Mouse (Mus musculus): ENCODE measurements at regions not wholly inside any gene's neighbourhood (a gene's known extent, or its start where the extent isn't known, plus 50 kb on each side); places are given as distances from the start of the nearest gene placed in this dataset.
A peak's percentile ranks its signal among the peaks of the same experiment; 100 is the strongest.
"Not testable (repeated sequence)": the region's sequence is repeated elsewhere in the genome, so short reads cannot be mapped to it uniquely, and the experiment has no call there.

GRCm38 (mm10) chr13:20039590-20039989, 50.8 kb upstream of the Elmo1 start:
- DNase-seq (ENCODE audit: low spot score): no peak
- ATAC-seq (ENCODE audit: low FRiP score): no peak
- H3K36me3 ChIP-seq (replicated peaks; ENCODE audit: control insufficient read depth, insufficient read depth): no peaks in the 10 kb centered on the region
- H3K4me1 ChIP-seq (replicated peaks; ENCODE audit: control insufficient read depth, insufficient read depth, low read length): no peaks in the 10 kb centered on the region
- no peaks in the 10 kb centered on the region for H3K9me3 ChIP-seq (ENCODE audit: control insufficient read depth, low read length)
- no peak overlapping the region for H3K4me3 ChIP-seq (replicated peaks; ENCODE audit: low read length)
- H3K27ac ChIP-seq: no peak overlapping the region
- no peak overlapping the region for H3K4me2 ChIP-seq (replicated peaks)
- no peaks in the 10 kb centered on the region for H3K27me3 ChIP-seq (ENCODE audit: control insufficient read depth, insufficient read depth, low read length)
- no peak overlapping the region for H3K9ac ChIP-seq
- WGBS: 89% methylated on average over 7 of the region's 7 CpGs

GRCm38 (mm10) chr13:20038463-20038862, 51.9 kb upstream of the Elmo1 start:
- H3K4me3 ChIP-seq (replicated peaks; ENCODE audit: low read length): no peak overlapping the region
- H3K9me3 ChIP-seq (ENCODE audit: control insufficient read depth, low read length): no peaks in the 10 kb centered on the region
- no peaks in the 10 kb centered on the region for H3K4me1 ChIP-seq (replicated peaks; ENCODE audit: control insufficient read depth, insufficient read depth, low read length)
- H3K9ac ChIP-seq: no peak overlapping the region
- ATAC-seq (ENCODE audit: low FRiP score): no peak
- no peak overlapping the region for H3K27ac ChIP-seq
- peak; percentile 51 for DNase-seq (ENCODE audit: low spot score)
- H3K4me2 ChIP-seq (replicated peaks): no peak overlapping the region
- H3K36me3 ChIP-seq (replicated peaks; ENCODE audit: control insufficient read depth, insufficient read depth): no peaks in the 10 kb centered on the region
- no peaks in the 10 kb centered on the region for H3K27me3 ChIP-seq (ENCODE audit: control insufficient read depth, insufficient read depth, low read length)
- 31% methylated on average over 11 of the region's 11 CpGs for WGBS

DNA sequence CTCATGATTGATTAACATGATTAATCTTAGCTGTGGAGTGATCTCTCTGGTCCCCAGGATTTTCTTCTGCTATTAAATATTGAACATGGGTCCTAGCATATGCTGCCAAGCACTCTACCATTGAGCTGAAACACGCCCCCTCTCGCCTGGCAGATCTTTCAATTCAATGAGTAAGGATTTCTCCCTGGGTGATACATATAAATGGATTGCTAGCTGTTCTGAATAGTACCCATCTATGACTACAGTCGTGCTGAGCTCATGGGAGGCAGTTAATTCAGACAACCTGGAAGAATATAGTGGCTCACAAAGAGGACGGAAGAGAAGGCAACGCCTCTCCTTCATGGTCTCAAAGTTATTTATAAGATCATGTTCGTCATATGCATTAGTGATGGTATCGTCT, 53.0 kb upstream of the Elmo1 start:
- Histone ChIP-seq H3K9me3 (ENCODE audit: control insufficient read depth, low read length) (no peaks in the 10 kb centered on the region), H3K4me1 (replicated peaks; ENCODE audit: control insufficient read depth, insufficient read depth, low read length) (no peaks in the 10 kb centered on the region), H3K9ac (no peak overlapping the region), H3K36me3 (replicated peaks; ENCODE audit: control insufficient read depth, insufficient read depth) (no peaks in the 10 kb centered on the region), H3K4me3 (replicated peaks; ENCODE audit: low read length) (no peak overlapping the region), H3K27me3 (ENCODE audit: control insufficient read depth, insufficient read depth, low read length) (no peaks in the 10 kb centered on the region), H3K4me2 (replicated peaks) (no peak overlapping the region), H3K27ac (no peak overlapping the region)
- WGBS: 92% methylated on average over 7 of the region's 7 CpGs
- DNase-seq (ENCODE audit: low spot score): no peak
- ATAC-seq (ENCODE audit: low FRiP score): no peak

GRCm38 (mm10) chr13:20033937-20034735, 56.3 kb upstream of the Elmo1 start:
- 77% methylated on average over 11 of the region's 11 CpGs for WGBS
- H3K4me3 ChIP-seq (replicated peaks; ENCODE audit: low read length): no peak overlapping the region
- H3K27ac ChIP-seq: no peak overlapping the region
- no peaks in the 10 kb centered on the region for H3K27me3 ChIP-seq (ENCODE audit: control insufficient read depth, insufficient read depth, low read length)
- H3K4me2 ChIP-seq (replicated peaks): no peak overlapping the region
- H3K4me1 ChIP-seq (replicated peaks; ENCODE audit: control insufficient read depth, insufficient read depth, low read length): no peaks in the 10 kb centered on the region
- ATAC-seq (ENCODE audit: low FRiP score) (no peak), DNase-seq (ENCODE audit: low spot score) (no peak)
- H3K9me3 ChIP-seq (ENCODE audit: control insufficient read depth, low read length): no peaks in the 10 kb centered on the region
- no peak overlapping the region for H3K9ac ChIP-seq
- no peaks in the 10 kb centered on the region for H3K36me3 ChIP-seq (replicated peaks; ENCODE audit: control insufficient read depth, insufficient read depth)

DNA sequence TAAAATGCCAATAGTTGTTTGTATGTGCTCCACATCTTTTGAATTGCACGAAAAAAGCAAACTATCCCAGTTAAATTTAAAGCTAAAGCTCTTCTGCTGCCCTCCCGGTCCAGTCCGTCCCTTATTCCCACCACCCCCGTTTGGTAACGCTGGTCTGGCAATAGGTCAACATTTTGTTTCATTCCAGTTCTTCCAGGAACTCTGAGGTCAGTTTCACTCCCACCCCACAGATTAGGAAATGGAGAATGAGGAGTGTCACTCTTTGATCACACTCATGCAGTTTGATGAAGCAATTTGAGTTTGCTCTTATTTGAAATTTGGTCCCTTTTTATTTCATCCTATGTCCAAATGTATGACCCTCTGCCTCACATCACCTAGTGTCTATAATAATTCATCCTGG, 58.7 kb upstream of the Elmo1 start:
- Histone ChIP-seq H3K4me3 (replicated peaks; ENCODE audit: low read length) (no peak overlapping the region), H3K9me3 (ENCODE audit: control insufficient read depth, low read length) (no peaks in the 10 kb centered on the region), H3K4me2 (replicated peaks) (no peak overlapping the region), H3K27me3 (ENCODE audit: control insufficient read depth, insufficient read depth, low read length) (no peaks in the 10 kb centered on the region), H3K4me1 (replicated peaks; ENCODE audit: control insufficient read depth, insufficient read depth, low read length) (no peaks in the 10 kb centered on the region), H3K36me3 (replicated peaks; ENCODE audit: control insufficient read depth, insufficient read depth) (no peaks in the 10 kb centered on the region), H3K9ac (no peak overlapping the region), H3K27ac (no peak overlapping the region)
- WGBS: 92% methylated on average over 5 of the region's 5 CpGs
- DNase-seq (ENCODE audit: low spot score): no peak
- no peak for ATAC-seq (ENCODE audit: low FRiP score)

DNA sequence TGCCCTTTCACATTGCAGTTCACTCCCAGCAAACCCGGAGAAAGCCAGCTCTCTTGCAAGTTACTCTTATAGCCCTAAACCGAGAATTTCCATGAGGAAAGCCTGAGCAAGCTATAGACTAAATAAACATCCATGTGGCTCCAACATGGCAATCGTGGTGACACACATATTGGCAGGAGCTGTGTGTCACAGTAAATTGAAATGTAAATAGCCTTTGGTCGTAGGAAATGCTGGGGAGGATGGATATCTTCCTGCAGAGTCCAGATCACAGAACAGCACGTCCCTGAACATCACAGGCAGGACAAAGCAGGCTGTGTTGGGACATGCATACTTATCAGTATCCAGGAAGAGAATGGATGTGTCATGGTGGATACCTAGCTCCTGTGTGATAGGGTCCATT, 59.3 kb upstream of the Elmo1 start:
- no peak overlapping the region for H3K4me2 ChIP-seq (replicated peaks)
- WGBS: 54% methylated on average over 5 of the region's 5 CpGs

DNA sequence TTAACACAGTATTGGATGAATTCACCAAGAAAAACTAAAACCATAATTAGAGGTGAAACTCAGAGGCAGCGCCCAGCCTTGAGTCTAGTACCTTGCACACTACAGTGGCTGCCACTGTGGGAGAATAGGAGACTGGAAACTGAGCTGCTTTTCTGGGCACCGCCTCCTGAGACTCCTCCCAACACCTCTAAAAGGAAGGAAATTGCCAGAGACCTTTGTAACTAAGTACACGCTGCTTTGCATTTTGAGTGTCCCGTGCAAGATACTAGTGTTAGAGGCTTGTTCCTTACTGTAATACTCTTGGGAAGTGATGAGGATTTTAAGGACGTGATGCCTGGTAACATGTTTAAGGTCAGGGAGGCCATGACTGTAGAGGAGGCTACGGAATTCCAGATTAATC, 63.8 kb upstream of the Elmo1 start:
- Histone ChIP-seq H3K4me2 (replicated peaks) (no peak overlapping the region), H3K27me3 (ENCODE audit: control insufficient read depth, insufficient read depth, low read length) (no peaks in the 10 kb centered on the region), H3K9me3 (ENCODE audit: control insufficient read depth, low read length) (no peaks in the 10 kb centered on the region), H3K36me3 (replicated peaks; ENCODE audit: control insufficient read depth, insufficient read depth) (no peaks in the 10 kb centered on the region), H3K9ac (no peak overlapping the region), H3K4me1 (replicated peaks; ENCODE audit: control insufficient read depth, insufficient read depth, low read length) (no peaks in the 10 kb centered on the region), H3K4me3 (replicated peaks; ENCODE audit: low read length) (no peak overlapping the region), H3K27ac (no peak overlapping the region)
- ATAC-seq (ENCODE audit: low FRiP score) (no peak), DNase-seq (ENCODE audit: low spot score) (no peak)
- WGBS: 81% methylated on average over 6 of the region's 6 CpGs

More for the DNA sequence above, 59.3 kb upstream of the Elmo1 start:
- Histone ChIP-seq H3K36me3 (replicated peaks; ENCODE audit: control insufficient read depth, insufficient read depth) (no peaks in the 10 kb centered on the region), H3K9ac (no peak overlapping the region), H3K27ac (no peak overlapping the region), H3K4me1 (replicated peaks; ENCODE audit: control insufficient read depth, insufficient read depth, low read length) (no peaks in the 10 kb centered on the region), H3K27me3 (ENCODE audit: control insufficient read depth, insufficient read depth, low read length) (no peaks in the 10 kb centered on the region), H3K4me3 (replicated peaks; ENCODE audit: low read length) (no peak overlapping the region), H3K9me3 (ENCODE audit: control insufficient read depth, low read length) (no peaks in the 10 kb centered on the region)
- no peak for ATAC-seq (ENCODE audit: low FRiP score)
- no peak for DNase-seq (ENCODE audit: low spot score)

- not testable (repeated sequence) for H3K4me3 ChIP-seq (replicated peaks; ENCODE audit: low read length); H3K9ac ChIP-seq; H3K27ac ChIP-seq; H3K36me3 ChIP-seq (replicated peaks; ENCODE audit: control insufficient read depth, insufficient read depth); H3K4me1 ChIP-seq (replicated peaks; ENCODE audit: control insufficient read depth, insufficient read depth, low read length); H3K4me2 ChIP-seq (replicated peaks); H3K9me3 ChIP-seq (ENCODE audit: control insufficient read depth, low read length); DNase-seq (ENCODE audit: low spot score); H3K27me3 ChIP-seq (ENCODE audit: control insufficient read depth, insufficient read depth, low read length); ATAC-seq (ENCODE audit: low FRiP score)
- WGBS: 92% methylated on average over 16 of the region's 16 CpGs
Observed at GRCm38 (mm10) chr13:20016454-20016853, 73.9 kb upstream of the Elmo1 start.

- H3K4me2 ChIP-seq (replicated peaks): no peak overlapping the region
- no peaks in the 10 kb centered on the region for H3K36me3 ChIP-seq (replicated peaks; ENCODE audit: control insufficient read depth, insufficient read depth)
- no peaks in the 10 kb centered on the region for H3K4me1 ChIP-seq (replicated peaks; ENCODE audit: control insufficient read depth, insufficient read depth, low read length)
- no peaks in the 10 kb centered on the region for H3K9me3 ChIP-seq (ENCODE audit: control insufficient read depth, low read length)
- H3K4me3 ChIP-seq (replicated peaks; ENCODE audit: low read length): no peak overlapping the region
- no peaks in the 10 kb centered on the region for H3K27me3 ChIP-seq (ENCODE audit: control insufficient read depth, insufficient read depth, low read length)
- no peak overlapping the region for H3K27ac ChIP-seq
- DNase-seq (ENCODE audit: low spot score): peak; percentile 32
- no peak for ATAC-seq (ENCODE audit: low FRiP score)
- no peak overlapping the region for H3K9ac ChIP-seq
- WGBS: 58% methylated on average over 3 of the region's 3 CpGs
Observed at GRCm38 (mm10) chr13:20012621-20013020, 77.8 kb upstream of the Elmo1 start.

DNA sequence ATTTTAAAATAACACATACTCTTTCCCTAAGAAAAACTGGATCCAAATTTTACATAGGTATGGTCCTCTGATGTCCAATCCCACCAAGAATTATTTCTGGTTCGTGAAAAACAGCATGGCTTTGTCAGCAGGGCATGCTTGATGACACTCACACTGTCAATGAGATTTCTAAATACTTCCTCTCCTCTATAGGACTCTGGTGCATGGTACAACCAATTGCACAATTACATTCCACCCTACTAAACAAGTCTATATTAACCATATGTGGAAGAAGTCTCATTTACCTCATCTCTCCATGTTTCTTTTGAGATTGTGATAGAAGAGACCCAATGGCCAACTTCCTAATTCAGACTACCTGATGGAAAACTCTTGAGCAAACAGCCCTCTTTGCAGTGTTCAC, 81.2 kb upstream of the Elmo1 start:
- ATAC-seq (ENCODE audit: low FRiP score) (no peak), DNase-seq (ENCODE audit: low spot score) (no peak)
- Histone ChIP-seq H3K4me2 (replicated peaks) (no peak overlapping the region), H3K36me3 (replicated peaks; ENCODE audit: control insufficient read depth, insufficient read depth) (no peaks in the 10 kb centered on the region), H3K9me3 (ENCODE audit: control insufficient read depth, low read length) (no peaks in the 10 kb centered on the region), H3K4me3 (replicated peaks; ENCODE audit: low read length) (no peak overlapping the region), H3K4me1 (replicated peaks; ENCODE audit: control insufficient read depth, insufficient read depth, low read length) (no peaks in the 10 kb centered on the region), H3K9ac (no peak overlapping the region), H3K27me3 (ENCODE audit: control insufficient read depth, insufficient read depth, low read length) (no peaks in the 10 kb centered on the region), H3K27ac (no peak overlapping the region)
- 71% methylated on average over 1 of the region's 1 CpGs for WGBS
